Mouse (Mus musculus): Measurements from ENCODE around the gene Fam43a. TPM values are rescaled to one million over a fixed set of nuclear protein-coding genes. Genes with fewer than 3 reads are reported as not detected.

The Fam43a gene
- total RNA-seq, 2 experiments from 2014 or later, result 18.8 to 20.9 TPM

- DNase-seq, result no peak
Measured at GRCm38 (mm10) chr16:30629509-30629908, 30.0 kb downstream of the Fam43a start.

- DNase-seq, result no peak
Measured at GRCm38 (mm10) chr16:30633906-30634746, 34.6 kb downstream of the Fam43a start.

- no peak for DNase-seq
Measured at GRCm38 (mm10) chr16:30638586-30638985, 39.1 kb downstream of the Fam43a start.

GRCm38 (mm10) chr16:30640591-30640990 is 41.1 kb downstream of the Fam43a start:
- no peak for DNase-seq

- DNase-seq, result no peak
Measured at GRCm38 (mm10) chr16:30641408-30641807, 41.9 kb downstream of the Fam43a start.

- DNase-seq, result no peak
Measured at GRCm38 (mm10) chr16:30642229-30642628, 42.7 kb downstream of the Fam43a start.

- no peak for DNase-seq
Measured at GRCm38 (mm10) chr16:30644981-30645380, 45.5 kb downstream of the Fam43a start.

- DNase-seq, result no peak
Measured at GRCm38 (mm10) chr16:30645841-30646558, 46.5 kb downstream of the Fam43a start.

- no peak for DNase-seq
Measured at GRCm38 (mm10) chr16:30646856-30647255, 47.3 kb downstream of the Fam43a start.

GRCm38 (mm10) chr16:30651292-30651691 is 51.8 kb downstream of the Fam43a start:
- DNase-seq, result no peak

Other genes starting within 250 kb of the Fam43a start
- 10 to 100 TPM; 48.4 to 49.8 TPM for gene Atp13a3, start 193.7 kb upstream of the Fam43a start, total RNA-seq (2021)
- gene Tmem44, start 48.9 kb upstream of the Fam43a start, total RNA-seq (2021), result 1 to 10 TPM; 3.8 to 4.4 TPM
- gene Lsg1, start 12.1 kb upstream of the Fam43a start, total RNA-seq (2021), result 10 to 100 TPM; 19.5 to 23.4 TPM